30 mouse cellular contexts compared by ENCODE assay signal in genomic region chr5:88684226-88684625, GRCm38 (mm10).
"Had no signal": no experiment of that assay in that cellular context is flagged by ENCODE, and none has a peak within 500 bp of the region (broad histone marks: within the 10 kb centered on the region; RNA-seq: fewer than 3 reads in every experiment).

No protein-coding gene starts in this region.

- H3K4me2 ChIP-seq: limb, embryonic 12.5 days; limb, embryonic 13.5 days; limb, embryonic 15.5 days; liver, embryonic 11.5 days; liver, embryonic 12.5 days; liver, embryonic 13.5 days; liver, embryonic 15.5 days; lung, embryonic 14.5 days; lung, embryonic 15.5 days; midbrain, embryonic 12.5 days; midbrain, embryonic 13.5 days; midbrain, embryonic 15.5 days had no signal

- H3K9ac ChIP-seq: limb, embryonic 12.5 days; limb, embryonic 13.5 days; limb, embryonic 15.5 days; liver, embryonic 12.5 days; liver, embryonic 13.5 days; liver, embryonic 14.5 days; liver, embryonic 15.5 days; liver, postnatal 0 days; lung, embryonic 14.5 days; lung, embryonic 15.5 days; midbrain, embryonic 12.5 days; midbrain, embryonic 13.5 days; midbrain, embryonic 15.5 days had no signal

- H3K36me3 ChIP-seq: limb, embryonic 10.5 days; limb, embryonic 12.5 days; limb, embryonic 13.5 days; limb, embryonic 15.5 days; liver, embryonic 12.5 days; liver, embryonic 13.5 days; liver, embryonic 15.5 days; lung, embryonic 15.5 days; midbrain, embryonic 10.5 days; midbrain, embryonic 12.5 days; midbrain, embryonic 13.5 days; midbrain, embryonic 15.5 days had no signal

- ATAC-seq: liver, embryonic 12.5 days; liver, postnatal 0 days; lung, postnatal 0 days; midbrain, embryonic 13.5 days; midbrain, embryonic 16.5 days had no signal

- H3K4me3 ChIP-seq: left cerebral cortex, adult 2 months; limb, embryonic 10.5 days; limb, embryonic 12.5 days; limb, embryonic 13.5 days; limb, embryonic 15.5 days; liver, embryonic 12.5 days; liver, embryonic 13.5 days; liver, embryonic 15.5 days; lung, embryonic 15.5 days; megakaryocyte, embryonic 14.5 days; midbrain, embryonic 10.5 days; midbrain, embryonic 12.5 days; midbrain, embryonic 13.5 days; midbrain, embryonic 15.5 days; myocyte had no signal

- H3K27me3 ChIP-seq: midbrain, embryonic 12.5 days; midbrain, embryonic 13.5 days; midbrain, embryonic 15.5 days had no signal

- DNase-seq: left cerebral cortex, postnatal 4 days; liver; liver, embryonic 13.5 days; liver, postnatal 0 days; lung, adult 18-20 months; lung, adult 2 months; lung, embryonic 14.5 days; lung, postnatal 10 days; lung, postnatal 14 days; lung, postnatal 36 days; lung, postnatal 4 days had no signal

- H3K27ac ChIP-seq: left cerebral cortex, adult 2 months; limb, embryonic 10.5 days; limb, embryonic 12.5 days; limb, embryonic 13.5 days; limb, embryonic 15.5 days; liver, embryonic 12.5 days; liver, embryonic 13.5 days; liver, embryonic 14.5 days; liver, embryonic 15.5 days; lung, embryonic 15.5 days; macrophage; midbrain, embryonic 10.5 days; midbrain, embryonic 12.5 days; midbrain, embryonic 13.5 days; midbrain, embryonic 15.5 days had no signal

- H3K9me3 ChIP-seq: limb, embryonic 10.5 days; limb, embryonic 12.5 days; limb, embryonic 13.5 days; limb, embryonic 15.5 days; liver, embryonic 12.5 days; liver, embryonic 13.5 days; liver, embryonic 15.5 days; lung, embryonic 15.5 days; megakaryocyte, embryonic 14.5 days; midbrain, embryonic 10.5 days; midbrain, embryonic 12.5 days; midbrain, embryonic 13.5 days; midbrain, embryonic 15.5 days had no signal

- H3K4me1 ChIP-seq: limb, embryonic 13.5 days; limb, embryonic 15.5 days; lung, embryonic 15.5 days; midbrain, embryonic 13.5 days; midbrain, embryonic 15.5 days had no signal
